Mouse (Mus musculus) spleen, adult 2 months (tissue): Measurements from ENCODE around the gene Golt1b.

Experiments
- CTCF ChIP-seq: fragments of 200-500 bp; IDR thresholded peaks from 2 replicates; pipeline ENCODE4 v1.5.1; 2011; ENCODE audit warnings: mild to moderate bottlenecking, inconsistent platforms; ENCODE audit not compliant: insufficient read depth, insufficient read length, insufficient replicate concordance; ENCODE audit errors: extremely low read depth
- POLR2A ChIP-seq: fragments of 200-500 bp; IDR thresholded peaks from 2 replicates; pipeline ENCODE4 v1.6.1; 2011; ENCODE audit warnings: low read depth, low read length, inconsistent platforms

DNA sequence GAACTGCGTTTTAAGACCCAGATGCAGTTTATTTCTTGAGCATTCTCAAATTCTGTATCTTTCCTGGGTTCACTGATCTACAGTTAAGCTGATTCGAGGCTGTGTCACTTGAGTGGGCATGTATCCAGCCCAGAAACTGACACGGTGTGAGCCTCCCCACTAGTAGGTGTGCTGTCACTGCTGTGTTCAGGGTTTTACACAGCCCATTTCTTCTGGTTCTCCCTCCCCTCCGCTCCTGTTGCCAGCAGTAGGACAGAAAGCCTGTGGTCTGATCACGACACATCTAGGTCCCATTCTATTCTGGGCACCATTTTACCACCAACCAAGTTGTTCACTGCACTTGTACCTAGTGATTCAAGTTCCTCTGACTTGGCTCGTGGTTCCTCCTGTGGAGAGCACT, 8.7 kb downstream of the Golt1b start:
- TF ChIP-seq CTCF (no peak), POLR2A (no peak)
